Mouse (Mus musculus) heart, postnatal 14 days (tissue): ENCODE data around the gene Ifi27l2a. TPM values are rescaled to one million over a fixed set of nuclear protein-coding genes. Genes with fewer than 3 reads are reported as not detected.

ENCODE experiments used
- DNase-seq, 2 experiments: peaks; one replicate each; pipeline ENCODE4 v3.0.0; 2021 to 2022
- intact Hi-C: fragments of 180-260 bp; cut with DNase I; formaldehyde crosslinking; loops from one replicate; pipeline ENCODE4 v1.15.1; 2025
- total RNA-seq, 2 experiments: library from RNA; stranded (reverse); gene quantifications; 2 replicates each; pipeline ENCODE4 v1.2.3; 2021

The Ifi27l2a gene
- total RNA-seq, 2 experiments from 2014 or later, result 9.1 to 15.7 TPM

DNA sequence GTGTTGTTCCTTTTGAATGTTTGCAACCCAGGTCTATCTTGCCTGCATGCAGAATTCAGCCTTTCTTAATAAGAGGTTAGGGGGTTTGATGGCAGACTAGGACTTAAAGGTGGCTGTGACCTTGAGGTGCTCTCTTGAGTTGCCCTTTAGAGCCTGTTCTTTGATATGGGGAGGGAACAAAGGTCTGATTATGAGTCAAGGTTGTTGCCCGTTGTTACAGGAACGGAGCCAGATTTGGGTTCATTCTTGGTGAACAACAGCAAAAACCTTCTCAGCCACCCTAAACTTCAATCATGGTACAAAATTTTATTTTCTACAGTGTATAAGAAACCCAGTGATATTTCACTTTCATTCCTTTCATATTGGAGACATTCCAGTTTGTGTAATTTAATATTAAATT lies 10.1 kb downstream of the Ifi27l2a start:
- DNase-seq, result peak in 1 of 2 experiments; percentile 7
- intact Hi-C loops, result no loop called here

DNA sequence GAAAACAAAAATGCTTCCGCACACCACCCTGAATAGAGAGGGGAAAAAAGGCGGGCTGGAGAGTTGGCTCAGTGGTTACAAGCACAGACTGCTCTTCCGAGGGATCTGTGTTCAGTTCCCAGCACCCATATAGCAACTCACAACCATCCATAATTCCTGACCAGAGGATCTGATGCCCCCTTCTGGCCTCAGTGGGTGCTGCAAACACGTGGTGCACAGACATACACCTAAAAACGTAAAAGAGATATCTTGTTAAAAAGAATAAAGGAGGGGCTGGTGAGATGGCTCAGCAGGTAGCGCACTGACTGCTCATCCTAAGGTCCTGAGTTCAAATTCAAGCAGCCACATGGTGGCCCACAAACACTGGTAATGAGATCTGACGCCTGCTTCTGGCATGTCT lies 16.8 kb downstream of the Ifi27l2a start:
- DNase-seq, result no peak
- intact Hi-C loops, result loop anchor here (1.0 to 10.0 kb wide), 2 partner anchors 66 to 218 kb away; no protein-coding TSS in a partner anchor

DNA sequence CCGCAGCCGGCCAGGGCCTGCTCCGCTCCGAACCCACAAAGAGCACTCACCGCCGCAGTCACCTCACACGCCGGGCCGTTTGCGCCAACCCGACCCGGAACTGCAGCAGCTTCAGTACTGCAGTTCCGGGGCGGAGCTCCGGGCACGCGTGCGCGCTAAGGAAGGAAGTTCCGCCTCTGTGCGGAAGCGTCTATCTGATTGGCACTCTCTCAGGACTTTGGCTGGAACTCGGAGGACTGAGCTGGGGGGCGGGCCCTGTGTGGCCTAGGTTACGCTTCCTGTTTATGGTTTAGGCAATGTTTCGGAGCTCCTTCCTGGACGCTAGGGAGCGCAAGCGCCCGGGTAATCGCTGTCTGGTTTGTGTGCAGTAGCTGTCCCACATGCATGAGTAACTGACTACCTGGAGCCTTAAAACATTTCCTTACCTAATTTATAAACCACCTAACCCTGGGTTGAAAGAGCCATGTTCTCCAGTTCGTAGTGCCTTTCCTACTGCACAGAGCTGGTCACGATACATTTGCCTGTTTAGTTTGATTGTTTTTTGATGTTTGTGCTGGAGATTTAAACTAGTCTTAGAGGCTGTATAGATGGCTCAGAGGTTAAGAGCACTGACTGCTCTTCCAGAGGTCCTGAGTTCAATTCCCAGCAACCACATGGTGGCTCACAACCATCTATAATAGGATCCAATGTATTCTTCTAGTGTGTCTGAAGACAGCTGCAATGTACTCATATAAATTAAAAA lies 17.6 kb downstream of the Ifi27l2a start, which contains the start of gene Ddx24:
Gene Ddx24 (minus strand): TSS at position 102 of the 742 bp plus-strand sequence.
- intact Hi-C loops, result loop anchor here (1.0 to 10.0 kb wide), 2 partner anchors 66 to 219 kb away; no protein-coding TSS in a partner anchor
- peak; percentile 96 to 98 for DNase-seq

DNA sequence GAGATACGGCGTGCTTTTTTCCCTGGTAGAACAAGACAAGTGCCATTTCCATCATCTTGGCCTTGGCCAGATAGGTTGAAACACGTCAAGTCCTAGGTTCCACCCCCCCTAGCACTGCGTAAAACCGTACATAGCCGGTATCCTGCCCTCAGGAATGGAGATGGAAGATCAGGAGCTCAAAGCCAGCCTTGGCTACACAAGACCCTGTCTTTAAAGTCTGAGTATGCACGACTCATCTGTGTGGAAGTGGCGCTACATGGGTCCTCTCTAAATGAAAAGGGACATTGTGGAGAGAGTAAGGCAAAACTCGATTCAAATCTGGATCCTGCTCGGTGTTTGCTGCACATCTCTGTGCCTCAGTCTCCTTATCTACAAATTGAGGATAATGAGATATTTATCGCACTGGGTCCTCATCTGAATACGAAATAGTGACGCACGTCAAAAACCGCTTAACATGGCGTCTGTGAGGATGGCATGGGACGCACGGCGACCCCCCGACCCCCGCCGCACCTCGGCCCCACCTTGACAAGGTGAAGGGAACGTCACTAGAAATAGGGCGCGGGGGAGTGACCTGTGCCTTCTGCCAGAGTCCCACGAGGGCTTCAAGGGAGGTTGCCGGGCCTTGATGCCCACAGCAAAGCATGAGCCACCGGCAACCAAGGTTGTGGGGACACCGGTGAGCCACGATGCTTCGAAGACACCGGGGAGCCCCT lies 18.3 kb downstream of the Ifi27l2a start:
- no peak for DNase-seq
- intact Hi-C loops, result loop anchor here (10.0 kb wide), 1 partner anchor 220 kb away; no protein-coding TSS in a partner anchor

DNA sequence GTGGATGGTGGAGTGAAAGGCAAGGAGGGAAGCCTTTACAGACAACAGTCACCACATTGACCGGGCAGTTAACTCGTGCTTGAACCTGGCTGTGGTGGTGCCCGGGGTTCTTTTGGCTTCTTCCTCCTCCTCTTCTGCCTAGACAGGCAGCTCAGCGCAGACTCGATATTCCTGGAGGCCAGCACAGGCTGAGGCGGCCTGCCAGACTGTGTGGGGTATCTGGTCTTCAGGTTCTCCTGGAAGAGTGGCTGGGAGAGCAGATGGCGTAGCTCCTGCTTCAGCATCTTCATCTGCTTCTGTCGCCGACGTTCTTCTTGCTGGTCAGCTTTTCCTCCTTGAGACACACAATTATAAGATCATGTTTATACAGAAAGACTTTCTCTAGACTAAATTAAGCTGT lies 35.3 kb downstream of the Ifi27l2a start:
- intact Hi-C loops, result no loop called here
- no peak for DNase-seq

DNA sequence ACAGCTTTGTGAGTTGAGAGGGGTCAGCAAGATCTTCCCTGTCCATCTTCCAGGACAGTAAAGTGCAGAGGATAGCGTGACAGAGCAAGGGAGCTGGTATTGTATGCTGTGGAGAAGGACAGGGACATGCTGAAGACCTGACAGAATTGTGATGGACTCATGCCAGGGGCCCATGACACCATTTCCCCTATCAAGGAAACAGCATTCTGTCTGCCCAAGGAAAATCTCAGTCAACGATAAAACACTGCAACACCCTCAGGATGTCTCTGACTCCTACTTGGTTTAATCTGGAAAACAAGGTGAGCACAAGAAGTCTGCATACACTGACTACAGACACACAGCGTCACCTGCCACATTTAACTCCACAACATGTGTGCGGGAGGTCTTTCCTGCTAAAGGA lies 35.8 kb downstream of the Ifi27l2a start, which contains the start of gene 9330161L09Rik:
Gene 9330161L09Rik (minus strand): TSS at position 101 of the 400 bp plus-strand sequence.
- intact Hi-C loops, result no loop called here
- DNase-seq, result no peak

DNA sequence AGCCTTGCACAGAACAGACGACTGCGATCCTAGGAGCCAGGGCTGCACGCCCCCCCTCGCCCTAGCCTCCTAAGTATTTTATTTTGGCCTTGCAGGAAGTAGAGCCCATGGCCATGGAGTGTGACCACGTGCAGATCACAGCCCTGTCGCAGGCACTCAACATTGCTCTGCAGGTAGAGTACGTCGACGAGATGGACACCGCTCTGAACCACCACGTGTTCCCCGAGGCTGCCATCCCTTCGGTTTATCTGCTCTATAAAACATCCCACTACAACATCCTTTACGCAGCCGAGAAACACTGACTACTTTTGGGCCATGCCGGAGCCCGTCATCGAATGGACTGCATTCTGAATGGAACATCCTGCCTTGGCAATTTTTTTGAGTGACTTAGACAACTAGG lies 39.3 kb downstream of the Ifi27l2a start:
- intact Hi-C loops, result no loop called here

DNA sequence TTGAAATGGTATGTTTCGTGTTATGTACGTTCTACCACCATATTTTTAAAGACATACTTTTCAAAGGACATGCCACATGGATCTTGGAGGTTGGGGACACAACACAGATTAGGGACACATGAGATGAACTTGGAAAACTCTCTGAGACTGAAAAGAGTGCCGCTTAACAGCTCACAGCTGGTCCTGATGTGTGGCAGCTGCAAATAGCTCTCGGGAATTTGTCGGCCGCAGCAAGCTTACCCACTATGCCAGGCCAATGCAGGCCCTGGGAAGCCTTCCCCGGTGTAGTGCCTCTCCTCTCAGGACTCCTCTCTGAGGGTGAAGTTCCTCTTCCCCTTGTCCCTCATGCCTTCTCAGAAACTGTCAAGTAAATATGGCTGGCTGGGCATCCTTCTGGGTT lies 46.7 kb downstream of the Ifi27l2a start:
- intact Hi-C loops, result no loop called here
- no peak for DNase-seq

More for the DNA sequence above, 39.3 kb downstream of the Ifi27l2a start:
- DNase-seq, result no peak

DNA sequence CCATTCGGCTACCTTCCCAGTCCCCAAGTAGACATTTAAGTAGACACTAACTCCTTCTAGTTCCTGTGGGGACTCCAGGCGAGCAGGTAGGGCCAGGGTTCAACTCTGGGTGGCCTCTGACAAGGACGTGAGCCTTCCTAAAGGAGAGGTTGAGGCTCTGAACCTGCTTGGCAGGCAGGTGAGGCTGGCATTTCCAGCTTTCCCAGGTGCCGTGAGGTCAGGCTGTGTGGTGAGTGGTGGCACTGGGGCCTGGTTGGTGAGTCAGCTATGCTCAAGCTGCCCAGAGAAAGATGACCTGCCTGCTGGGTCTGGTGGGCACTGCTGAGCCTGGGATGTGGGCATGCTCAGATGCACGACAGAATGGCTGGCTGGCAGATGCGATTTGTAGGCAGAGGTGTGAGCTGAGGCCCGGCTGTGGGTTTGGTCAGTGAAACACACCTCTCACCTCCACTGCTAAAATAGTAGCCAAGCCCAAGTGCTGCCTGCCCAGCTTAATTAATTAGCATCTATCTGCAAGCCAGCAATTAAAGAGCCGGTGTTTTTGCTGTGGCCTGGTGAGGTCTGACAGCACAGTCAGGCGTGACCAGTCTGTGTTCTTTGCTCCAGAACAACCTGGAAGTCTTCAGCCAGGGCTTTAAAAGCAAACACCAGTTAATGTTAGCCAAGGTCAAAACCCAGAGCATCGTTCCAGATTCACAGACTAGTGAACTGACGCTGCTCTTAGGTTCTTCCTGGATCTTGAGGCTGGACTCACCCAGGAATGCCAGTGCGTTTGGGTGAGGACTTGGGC lies 47.8 kb downstream of the Ifi27l2a start:
- intact Hi-C loops, result no loop called here
- no peak for DNase-seq

DNA sequence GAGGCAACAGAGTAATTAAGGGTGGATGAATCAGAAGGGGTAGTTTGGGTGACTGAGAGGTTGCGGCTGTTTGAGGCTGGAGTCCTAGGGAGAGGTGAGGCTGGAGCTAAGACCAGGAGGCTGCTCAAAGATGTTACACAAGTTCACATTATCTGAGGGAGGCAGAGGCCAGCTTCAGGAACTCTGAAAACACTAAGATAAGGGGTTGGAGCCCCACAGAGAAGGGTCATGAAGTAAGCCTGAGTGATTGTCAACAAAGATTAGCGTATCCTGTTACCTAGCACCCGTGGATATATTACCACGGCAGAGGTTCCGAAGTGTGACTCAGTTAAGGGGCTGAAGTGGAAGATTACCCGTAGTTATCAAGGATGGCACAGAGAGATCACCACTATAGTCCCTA lies 50.0 kb downstream of the Ifi27l2a start:
- no peak for DNase-seq
- intact Hi-C loops, result no loop called here

Other genes starting within 250 kb of the Ifi27l2a start
- under 1 TPM in 1 of 2 experiments, not detected in 1; 0.34 TPM for gene Prima1, start 201.5 kb downstream of the Ifi27l2a start, total RNA-seq
- not detected for gene Fam181a, start 132.7 kb downstream of the Ifi27l2a start, total RNA-seq
- gene Asb2, start 87.7 kb downstream of the Ifi27l2a start, total RNA-seq, result 100 to 1,000 TPM; 470 to 485 TPM
- gene Otub2, start 55.0 kb downstream of the Ifi27l2a start, total RNA-seq, result 1 to 10 TPM; 3.6 to 4.0 TPM
- 1 to 10 TPM in 1 of 2 experiments, under 1 TPM in 1; 0.48 to 1.3 TPM for gene 9330161L09Rik, start 35.9 kb downstream of the Ifi27l2a start, total RNA-seq
- 10 to 100 TPM; 78.8 to 86.6 TPM for gene Ddx24, start 17.9 kb downstream of the Ifi27l2a start, total RNA-seq
- gene Ifi27, start 9.5 kb downstream of the Ifi27l2a start, total RNA-seq, result 10 to 100 TPM; 49.7 to 84.1 TPM
- gene Ifi27l2b, start 13.5 kb upstream of the Ifi27l2a start, total RNA-seq, result not detected
- gene Ppp4r4, start 88.6 kb upstream of the Ifi27l2a start, total RNA-seq, result under 1 TPM; 0.50 to 0.98 TPM
- gene Serpina10, start 187.8 kb upstream of the Ifi27l2a start, total RNA-seq, result not detected
- not detected for gene Serpina6, start 213.5 kb upstream of the Ifi27l2a start, total RNA-seq
- gene Serpina16, start 232.5 kb upstream of the Ifi27l2a start, total RNA-seq, result not detected